Mouse (Mus musculus): ENCODE results near the gene Pde4d. TPM values are rescaled to one million over a fixed set of nuclear protein-coding genes. Genes with fewer than 3 reads are reported as not detected.

Pde4d gene
- total RNA-seq, 4 experiments from 2014 or later = 68.8 to 86.9 (median 76.0) TPM

- DNase-seq (ENCODE audit: low spot score in 2 of 2) = no peak
Observed at GRCm38 (mm10) chr13:109910915-109911314, 1461.2 kb downstream of the Pde4d start.

- no peak for DNase-seq (ENCODE audit: low spot score in 2 of 2)
Observed at GRCm38 (mm10) chr13:109912635-109913034, 1462.9 kb downstream of the Pde4d start.

- DNase-seq (ENCODE audit: low spot score in 2 of 2) = no peak
Observed at GRCm38 (mm10) chr13:109914246-109914645, 1464.5 kb downstream of the Pde4d start.

GRCm38 (mm10) chr13:109914846-109915245, 1465.1 kb downstream of the Pde4d start:
- no peak for DNase-seq (ENCODE audit: low spot score in 2 of 2)

DNA sequence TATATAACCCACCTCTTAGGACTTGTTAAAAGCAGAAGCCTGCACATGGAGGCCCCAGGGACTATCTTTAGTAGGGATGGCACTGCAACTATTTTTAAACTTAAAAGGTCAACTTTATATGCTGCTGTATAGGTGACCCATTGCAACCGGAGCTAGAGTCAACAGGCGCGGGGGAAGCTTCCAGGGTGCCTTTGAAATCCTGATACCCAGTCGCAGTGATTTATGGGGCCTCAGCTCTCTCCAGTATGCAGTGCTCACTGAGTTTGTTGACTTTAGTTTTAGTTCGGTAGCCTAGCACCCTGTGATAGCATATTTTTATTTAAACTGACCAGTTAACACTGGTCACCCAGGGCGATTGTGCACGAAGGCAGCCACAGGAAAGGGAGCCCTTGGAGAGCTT, 1465.8 kb downstream of the Pde4d start:
- no peak for DNase-seq (ENCODE audit: low spot score in 2 of 2)

- no peak for DNase-seq (ENCODE audit: low spot score in 2 of 2)
Observed at GRCm38 (mm10) chr13:109915964-109916363, 1466.2 kb downstream of the Pde4d start.

DNA sequence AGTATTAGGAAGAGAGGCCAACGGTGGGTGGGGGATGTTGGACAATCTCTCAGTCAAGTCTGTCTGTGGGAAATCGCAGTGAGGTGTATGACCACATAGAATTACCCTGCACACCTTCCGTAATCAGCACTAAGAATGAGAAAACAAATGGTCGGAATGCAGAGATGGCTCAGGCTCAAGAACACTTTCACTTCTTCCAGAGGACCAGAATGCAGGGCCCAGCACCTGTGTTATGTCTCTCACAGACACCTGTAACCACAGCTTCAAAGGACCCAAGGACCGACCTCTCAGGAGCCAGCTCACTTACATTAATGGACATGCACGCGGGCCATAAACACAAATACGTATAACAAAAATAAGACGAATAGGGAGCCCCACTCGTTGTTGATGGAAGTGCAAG, 1467.8 kb downstream of the Pde4d start:
- no peak for DNase-seq (ENCODE audit: low spot score in 2 of 2)

DNA sequence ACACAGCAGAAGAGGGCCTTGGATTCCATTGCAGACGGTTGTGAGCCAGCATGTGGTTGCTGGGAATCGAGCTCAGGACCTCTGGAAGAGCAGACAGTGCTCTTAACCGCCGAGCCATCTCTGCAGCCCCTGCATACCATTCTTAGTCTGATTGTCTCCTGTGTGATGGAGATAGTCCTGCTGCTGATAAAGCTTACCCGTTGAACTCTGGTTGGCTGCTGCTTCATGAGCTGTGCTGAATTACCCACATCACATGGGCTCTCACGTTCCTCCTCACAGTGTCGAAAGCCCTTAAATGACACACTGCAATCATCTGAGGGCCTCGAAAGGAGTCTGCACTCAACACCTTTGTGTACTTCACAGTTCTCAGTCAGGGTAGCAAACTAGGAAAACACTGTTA, 1468.9 kb downstream of the Pde4d start:
- no peak for DNase-seq (ENCODE audit: low spot score in 2 of 2)

DNA sequence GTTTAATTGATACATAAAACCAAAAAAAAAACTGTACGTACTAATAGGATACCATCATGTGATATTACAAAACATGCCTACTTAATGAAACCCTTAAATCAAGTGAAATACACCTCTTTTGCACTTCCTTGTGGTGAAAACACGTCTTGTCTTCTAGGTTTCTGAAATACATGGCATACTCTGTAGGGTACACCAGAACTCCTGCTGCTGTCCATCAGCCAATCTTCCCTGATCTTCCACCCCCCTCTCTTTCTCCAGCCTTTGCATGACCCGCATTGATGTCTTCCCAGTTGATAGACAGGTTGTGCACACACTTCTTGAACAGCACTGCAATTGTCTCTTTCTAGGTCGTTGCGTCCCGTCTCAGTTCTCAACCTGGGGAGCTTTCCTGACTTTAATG, 1470.5 kb downstream of the Pde4d start:
- no peak for DNase-seq (ENCODE audit: low spot score in 2 of 2)

- no peak for DNase-seq (ENCODE audit: low spot score in 2 of 2)
Observed at GRCm38 (mm10) chr13:109921336-109922038, 1471.7 kb downstream of the Pde4d start.

DNA sequence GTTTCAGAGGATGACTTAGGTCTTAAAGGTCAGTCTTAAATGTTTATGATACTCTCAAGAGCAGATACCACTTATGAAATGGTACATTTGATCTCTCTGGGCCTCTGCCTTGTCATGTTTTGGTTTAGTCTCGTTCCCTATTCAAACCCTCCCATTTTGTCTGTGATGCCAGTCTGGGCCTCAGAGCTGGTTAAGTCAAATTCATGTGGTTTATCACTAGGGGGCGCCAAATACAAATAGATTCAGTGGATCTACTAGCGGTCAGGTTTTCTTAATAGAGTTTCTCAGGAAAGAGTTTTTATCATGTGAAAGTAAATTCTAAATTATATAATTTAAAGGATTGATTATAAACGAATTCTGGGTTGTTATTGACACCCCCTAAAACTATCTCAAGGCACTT, 1472.5 kb downstream of the Pde4d start:
- DNase-seq (ENCODE audit: low spot score in 2 of 2) = peak in 1 of 2 experiments; percentile 30

- DNase-seq (ENCODE audit: low spot score in 2 of 2) = no peak
Observed at GRCm38 (mm10) chr13:109922782-109923181, 1473.0 kb downstream of the Pde4d start.

DNA sequence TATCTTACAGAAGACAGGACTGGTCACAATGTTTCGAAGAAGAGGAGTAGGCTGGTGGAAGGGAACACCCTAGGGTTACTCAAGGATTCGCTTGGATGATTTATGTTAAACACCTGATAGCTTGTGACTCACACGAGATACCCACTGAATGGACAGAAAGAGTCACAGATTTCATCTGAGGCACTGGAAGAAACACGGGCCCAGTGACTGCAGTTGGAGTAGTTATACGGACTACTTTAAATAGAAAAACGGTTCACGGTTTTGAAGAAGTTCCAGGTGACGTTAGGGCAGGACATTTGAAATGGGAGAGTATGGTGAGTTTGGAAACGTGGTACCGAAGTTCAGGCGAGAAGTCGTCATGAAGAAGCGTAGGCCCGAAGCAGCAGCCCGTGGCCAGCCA, 1475.0 kb downstream of the Pde4d start:
- DNase-seq (ENCODE audit: low spot score in 2 of 2) = no peak

DNA sequence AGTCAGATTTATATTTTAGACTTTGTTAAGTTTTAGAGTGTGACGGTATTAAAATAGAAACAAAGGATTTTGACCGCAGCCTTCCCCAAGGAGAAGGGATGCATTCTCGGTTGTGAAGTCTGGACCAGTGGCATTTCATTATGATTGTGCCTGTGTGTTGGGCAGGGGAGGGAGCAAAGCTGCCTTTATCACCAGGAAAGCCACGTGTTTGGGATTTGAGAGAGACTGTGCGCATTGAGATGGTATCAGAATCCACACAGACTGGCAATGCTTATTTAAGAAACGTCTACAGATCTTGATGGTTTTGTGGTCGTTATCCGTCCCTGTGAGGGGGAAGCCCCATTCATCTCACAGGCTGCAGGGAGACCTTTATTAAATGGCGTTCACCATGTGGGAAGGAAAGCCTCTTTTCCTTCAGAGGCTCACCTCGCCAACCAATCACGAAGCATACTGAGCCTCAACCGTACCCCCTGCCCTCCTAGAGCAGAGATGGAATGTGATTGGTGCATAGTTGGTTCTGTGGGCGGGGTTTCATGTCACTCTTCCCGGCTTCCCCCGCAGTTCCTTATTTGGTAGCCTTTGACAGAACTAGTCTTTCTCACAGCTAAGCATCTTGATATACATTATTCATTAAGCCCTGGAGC, 1476.7 kb downstream of the Pde4d start:
- DNase-seq (ENCODE audit: low spot score in 2 of 2) = peak; percentile 80 to 90

GRCm38 (mm10) chr13:109927782-109928181, 1478.0 kb downstream of the Pde4d start:
- DNase-seq (ENCODE audit: low spot score in 2 of 2) = no peak

GRCm38 (mm10) chr13:109932688-109933087, 1482.9 kb downstream of the Pde4d start:
- DNase-seq (ENCODE audit: low spot score in 2 of 2) = peak; percentile 19 to 28

DNA sequence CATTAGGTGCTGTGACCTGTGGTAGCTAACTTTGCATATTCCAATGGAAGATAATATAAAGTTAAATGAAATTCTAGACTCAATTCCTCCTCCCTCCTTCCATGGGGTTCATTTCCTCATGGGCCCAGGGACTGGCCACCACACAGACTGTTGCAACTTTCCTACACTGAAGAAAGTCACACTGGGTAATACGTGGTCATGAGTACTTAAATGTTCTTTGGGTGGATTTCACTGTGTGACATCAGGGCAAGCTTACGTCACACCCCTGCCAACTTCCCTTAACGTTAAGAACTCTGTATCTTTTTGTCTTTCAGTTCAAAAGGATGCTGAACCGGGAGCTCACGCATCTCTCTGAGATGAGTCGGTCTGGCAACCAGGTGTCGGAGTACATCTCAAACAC, 1483.8 kb downstream of the Pde4d start:
- DNase-seq (ENCODE audit: low spot score in 2 of 2) = no peak

DNA sequence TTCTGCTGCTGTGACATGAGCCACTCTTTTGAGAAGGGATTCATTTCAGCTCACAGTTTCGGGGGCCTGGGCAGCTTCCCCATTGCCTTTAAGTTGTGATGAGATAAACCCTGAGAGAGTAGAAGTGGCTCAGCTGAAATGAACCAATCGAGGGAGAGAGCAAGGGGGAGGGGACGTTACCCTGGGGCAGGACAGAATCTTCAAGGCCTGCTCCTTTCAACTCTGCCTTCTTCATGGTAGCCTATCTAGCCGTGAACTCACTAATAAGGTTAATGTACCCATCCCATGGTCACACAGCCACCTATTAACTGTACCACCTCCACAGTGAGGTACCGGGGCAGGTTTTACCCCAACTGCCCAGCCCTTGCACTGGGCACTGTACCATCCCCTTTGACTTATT, 1487.1 kb downstream of the Pde4d start:
- no peak for DNase-seq (ENCODE audit: low spot score in 2 of 2)

DNA sequence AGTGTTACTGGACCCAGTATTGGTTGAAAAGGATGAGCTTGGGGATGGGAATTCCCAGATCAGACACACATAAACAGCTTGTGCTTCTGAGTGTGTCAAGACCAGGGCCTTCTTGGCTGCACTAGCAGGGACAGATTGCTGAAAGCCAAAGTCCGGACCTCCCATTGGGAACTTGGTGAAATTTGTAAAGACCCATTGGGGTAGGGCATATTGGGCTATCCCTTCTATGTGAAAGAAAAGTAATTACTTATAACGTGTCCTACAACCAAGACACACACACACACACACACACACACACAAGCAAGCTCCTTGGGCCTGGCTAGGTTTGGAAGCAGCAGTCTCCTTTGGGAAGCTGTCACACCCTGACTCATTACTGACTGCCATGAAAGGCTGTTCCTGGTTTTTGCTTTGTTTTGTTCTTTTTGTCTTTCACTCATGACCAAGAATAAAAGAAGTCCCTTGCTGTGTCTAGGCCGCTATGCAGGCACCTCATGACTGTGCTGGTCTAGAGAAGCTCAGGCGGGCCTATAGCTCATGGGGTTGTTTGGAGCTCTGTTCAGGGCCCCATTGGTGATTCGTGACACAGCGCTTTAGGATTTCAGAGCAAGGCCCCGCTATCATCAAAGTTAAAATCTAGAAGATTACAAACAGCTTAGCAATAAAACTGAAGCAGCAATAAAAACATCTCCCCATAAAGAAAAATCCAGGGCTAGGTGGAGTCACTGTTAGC, 1495.2 kb downstream of the Pde4d start:
- DNase-seq (ENCODE audit: low spot score in 2 of 2) = no peak

GRCm38 (mm10) chr13:109951466-109951865, 1501.7 kb downstream of the Pde4d start:
- no peak for DNase-seq (ENCODE audit: low spot score in 2 of 2)

GRCm38 (mm10) chr13:109954189-109954588, 1504.4 kb downstream of the Pde4d start:
- no peak for DNase-seq (ENCODE audit: low spot score in 2 of 2)

DNA sequence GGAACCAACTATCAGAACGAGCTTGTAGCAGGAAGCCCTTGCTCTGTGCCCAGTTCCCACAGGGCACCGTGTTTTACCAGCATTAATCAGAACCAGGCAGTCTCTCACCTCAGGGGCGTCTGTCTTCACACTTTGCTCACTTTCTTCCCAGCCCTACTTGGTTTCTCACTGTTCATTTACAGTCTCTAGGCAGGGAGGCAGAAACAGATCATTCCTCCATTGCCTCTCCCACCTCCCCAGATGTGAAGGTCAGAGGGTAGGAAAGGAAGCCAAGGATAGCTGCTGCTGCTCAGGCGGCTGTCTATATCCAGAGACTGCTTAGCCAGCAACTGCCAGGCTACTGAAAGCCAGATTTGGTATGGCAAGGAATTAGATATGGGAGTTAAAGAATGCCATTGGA, 1508.2 kb downstream of the Pde4d start:
- no peak for DNase-seq (ENCODE audit: low spot score in 2 of 2)
